Mouse (Mus musculus) cerebellum, adult 8-10 months (tissue): Measurements from ENCODE around the gene Rsbn1l.

Experiments
- DNase-seq: peaks from one replicate; pipeline ENCODE4 v3.0.0; 2022

Gene Rsbn1l

DNA sequence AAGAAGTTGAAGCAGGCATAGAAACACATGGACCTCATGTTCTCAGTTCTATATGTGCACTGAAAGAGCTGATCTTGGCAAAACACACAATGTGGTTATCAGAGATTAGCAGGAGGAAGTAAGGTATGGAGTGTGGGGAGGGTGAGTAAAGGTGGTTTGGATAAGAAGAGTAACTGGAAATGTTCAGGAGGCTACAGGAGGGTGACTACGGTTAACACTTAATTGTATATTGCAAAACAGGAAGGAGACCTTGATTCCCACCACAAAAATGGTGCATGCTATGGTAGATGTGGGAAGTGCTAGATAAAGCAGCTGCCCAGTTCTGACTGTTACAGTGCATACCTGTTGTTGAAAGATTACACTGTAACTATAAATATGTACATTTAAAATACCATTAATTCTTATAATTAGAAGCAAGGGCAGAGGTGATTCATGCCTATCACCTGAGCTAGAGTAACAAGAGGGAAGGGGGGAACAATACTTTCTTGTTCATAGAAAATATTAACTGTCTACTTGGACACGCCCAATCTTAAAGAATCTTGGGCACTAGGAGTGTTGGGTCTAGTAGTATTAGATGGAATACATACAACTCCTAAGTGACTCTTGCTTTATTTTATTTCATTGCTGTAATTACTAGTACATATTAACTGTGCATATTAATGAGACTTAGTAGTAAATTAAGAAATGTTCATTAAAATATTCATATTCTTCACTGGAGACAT lies 58.6 kb downstream of the Rsbn1l start:
- no peak for DNase-seq

DNA sequence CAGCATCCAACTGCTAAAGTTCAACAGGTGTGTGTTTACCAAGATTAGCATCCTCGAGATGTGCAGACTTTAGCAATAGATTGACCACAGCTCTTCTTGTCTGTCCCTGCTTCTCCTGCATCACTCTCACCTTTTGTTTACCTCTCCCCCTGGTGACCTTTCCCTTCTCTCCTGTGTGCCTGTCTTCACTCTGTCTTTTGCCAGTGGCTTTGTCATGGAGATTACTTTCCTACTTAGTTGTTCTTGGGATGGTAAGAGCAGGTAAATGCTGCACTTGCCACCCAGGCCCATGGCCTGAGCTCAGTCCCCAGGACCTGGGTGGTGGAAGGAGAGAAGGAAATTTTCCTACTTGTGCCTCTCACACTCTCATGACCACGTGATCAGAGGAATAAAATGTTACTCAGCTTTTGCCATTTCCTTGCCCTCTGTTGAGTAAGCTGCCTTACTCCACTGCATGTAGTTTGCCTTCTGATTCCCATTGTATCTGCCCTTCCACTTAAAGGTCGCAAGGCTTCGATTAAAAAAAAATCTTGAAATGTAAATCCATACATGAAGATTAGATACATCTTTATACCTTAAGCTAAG lies 72.1 kb downstream of the Rsbn1l start:
- no peak for DNase-seq

- DNase-seq = peak; percentile 98
These were observed 74.0 kb downstream of the Rsbn1l start, which contains the start of the genes Phtf2 and Tmem60 for GRCm38 (mm10) chr5:20881915-20882800. TSS of gene Phtf2 (minus strand) at chr5:20882124. TSS of gene Tmem60 (plus strand) at chr5:20882191.

- peak; percentile 62 for DNase-seq
These were observed 75.1 kb downstream of the Rsbn1l start for GRCm38 (mm10) chr5:20880797-20881775.

GRCm38 (mm10) chr5:20880386-20880785 lies 75.8 kb downstream of the Rsbn1l start:
- DNase-seq = no peak

DNA sequence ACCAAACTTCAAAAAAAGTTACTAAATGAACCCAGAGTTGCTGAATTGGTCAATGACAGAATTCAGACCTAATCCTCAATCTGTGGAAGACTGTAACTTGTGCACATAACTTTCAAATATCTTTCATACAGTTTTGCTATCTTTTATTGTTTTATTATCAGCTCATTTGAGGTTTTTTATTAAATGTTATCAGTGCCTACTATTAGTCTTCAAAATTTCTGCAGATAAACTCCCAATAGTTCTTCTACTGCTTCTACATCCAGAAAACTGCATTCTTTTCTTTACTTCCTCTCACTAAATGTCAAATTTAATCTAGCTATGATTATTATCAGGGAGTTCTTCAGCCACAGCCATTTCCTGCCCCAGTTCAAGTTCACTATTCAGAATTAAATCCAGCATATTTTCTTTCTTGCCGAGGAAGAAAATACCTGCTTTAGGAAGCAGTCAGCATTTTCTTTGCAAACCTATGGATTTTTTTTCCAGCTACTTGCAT lies 79.2 kb downstream of the Rsbn1l start:
- no peak for DNase-seq

GRCm38 (mm10) chr5:20873146-20873545 lies 83.1 kb downstream of the Rsbn1l start:
- no peak for DNase-seq

DNA sequence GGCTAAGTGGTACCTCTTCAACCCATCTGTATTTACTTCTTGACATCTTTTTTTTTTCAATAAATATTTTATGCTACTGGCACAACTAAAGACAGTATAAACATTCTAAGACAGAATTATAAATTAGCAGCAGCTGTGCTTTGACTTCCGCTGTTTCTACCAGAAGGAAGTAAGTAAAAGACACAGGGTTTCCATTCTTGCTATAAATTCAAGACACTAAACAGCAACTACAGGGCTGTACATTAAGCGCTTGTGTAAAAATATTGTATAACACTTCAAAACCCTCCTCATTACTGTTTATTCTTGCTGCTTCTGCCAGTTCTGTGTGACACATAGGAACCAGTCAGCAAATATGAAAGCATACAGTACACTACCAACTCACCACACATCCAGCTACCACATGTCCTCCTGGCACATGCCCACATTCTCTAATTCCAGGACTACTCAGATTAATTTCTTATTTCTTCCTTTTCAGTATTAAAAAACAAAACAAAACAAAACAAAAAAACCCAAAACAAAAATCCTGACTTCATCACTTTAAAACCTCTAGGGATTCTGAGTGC lies 90.9 kb downstream of the Rsbn1l start:
- DNase-seq = no peak

DNA sequence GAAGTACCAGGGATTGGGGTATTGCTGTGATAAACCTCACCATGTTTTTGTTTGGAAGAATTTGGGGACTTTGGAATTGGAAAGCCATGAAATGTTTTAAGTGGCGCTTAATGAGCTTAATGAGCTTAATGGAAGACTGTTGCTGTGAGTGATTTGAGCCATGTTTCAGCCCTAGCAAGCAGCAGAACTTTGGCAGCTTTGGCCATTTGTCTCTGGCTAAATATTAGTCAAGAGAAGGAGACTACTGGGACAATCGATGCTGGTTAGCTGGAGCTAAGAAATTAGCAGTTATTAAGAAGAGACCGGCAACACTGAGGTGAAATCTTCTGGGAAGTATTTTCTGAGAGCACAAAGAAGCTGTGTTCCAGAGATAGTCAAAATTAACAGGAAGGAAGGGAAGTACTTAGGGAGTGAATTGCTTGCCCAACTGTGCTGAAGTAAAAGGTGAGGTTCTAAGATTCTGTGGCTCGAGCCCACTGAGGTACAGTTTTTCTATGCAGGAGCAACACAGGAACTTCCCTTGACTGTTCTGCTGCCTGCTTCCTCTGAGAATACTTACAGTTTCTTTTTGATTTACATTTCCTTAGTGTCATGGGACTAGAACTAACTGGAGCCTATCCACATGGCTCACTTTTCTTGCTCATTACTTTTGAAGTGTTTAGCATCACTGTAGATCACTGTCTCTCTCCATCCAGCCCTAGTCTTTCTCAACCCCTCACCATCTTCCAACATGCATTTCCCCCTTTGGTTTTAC lies 91.8 kb downstream of the Rsbn1l start:
- DNase-seq = no peak

DNA sequence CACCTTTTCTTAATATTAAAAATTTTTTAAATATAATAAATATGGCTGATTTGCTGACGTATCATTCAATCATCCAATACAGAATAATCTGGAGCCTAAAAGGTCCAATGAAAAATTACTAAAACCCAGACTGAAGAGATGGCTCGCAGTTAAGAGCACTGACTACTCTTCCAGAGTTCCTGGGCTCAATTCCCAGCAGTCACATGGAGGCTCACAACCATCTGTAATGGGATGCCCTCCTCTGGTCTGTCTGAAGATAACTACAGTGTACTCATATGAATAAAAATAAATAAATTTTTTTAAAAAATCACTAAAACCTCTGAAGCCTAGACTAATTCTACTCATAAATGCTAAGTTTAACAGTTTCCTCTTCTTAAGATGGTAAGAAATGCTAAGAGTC lies 94.3 kb downstream of the Rsbn1l start:
- DNase-seq = no peak

DNA sequence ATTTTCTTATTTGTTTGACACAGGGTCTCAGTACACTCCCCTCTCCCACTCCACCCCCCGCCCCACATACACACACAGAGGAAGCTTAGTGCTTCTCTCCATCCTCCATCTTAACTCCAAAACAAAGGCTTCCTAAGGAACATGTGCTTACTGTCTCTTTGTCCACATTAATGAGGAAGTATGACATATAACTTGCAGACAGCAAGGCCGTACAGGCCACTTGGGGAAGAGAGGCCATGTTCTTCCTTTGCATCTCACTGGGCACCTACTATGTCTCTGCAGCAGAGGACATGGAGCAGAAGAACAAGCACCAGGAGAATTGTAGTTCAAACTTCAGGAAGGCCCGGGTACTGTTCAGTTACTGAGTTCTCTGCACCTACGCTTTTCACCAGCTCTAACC lies 95.6 kb downstream of the Rsbn1l start:
- DNase-seq = no peak

DNA sequence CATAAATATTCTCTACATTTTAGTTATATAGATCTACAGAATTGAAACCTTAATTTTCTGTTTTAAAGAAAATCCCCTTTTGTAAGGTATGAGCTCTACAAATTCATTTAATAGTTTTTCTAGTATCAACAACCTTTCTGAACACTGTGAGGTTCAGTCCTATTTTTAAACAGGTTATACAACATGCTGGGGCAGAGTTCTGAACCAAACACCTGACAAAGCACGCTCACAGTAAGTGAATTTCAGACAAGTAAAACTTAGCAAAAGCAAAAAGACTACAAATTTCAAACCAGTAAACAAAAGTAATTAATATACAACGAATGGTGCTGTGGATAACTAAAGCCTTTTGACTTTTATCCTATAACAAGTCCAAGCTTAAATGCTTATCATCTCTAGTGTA lies 97.8 kb downstream of the Rsbn1l start:
- DNase-seq = no peak

- no peak for DNase-seq
These were observed 101.1 kb downstream of the Rsbn1l start for GRCm38 (mm10) chr5:20855066-20855465.

DNA sequence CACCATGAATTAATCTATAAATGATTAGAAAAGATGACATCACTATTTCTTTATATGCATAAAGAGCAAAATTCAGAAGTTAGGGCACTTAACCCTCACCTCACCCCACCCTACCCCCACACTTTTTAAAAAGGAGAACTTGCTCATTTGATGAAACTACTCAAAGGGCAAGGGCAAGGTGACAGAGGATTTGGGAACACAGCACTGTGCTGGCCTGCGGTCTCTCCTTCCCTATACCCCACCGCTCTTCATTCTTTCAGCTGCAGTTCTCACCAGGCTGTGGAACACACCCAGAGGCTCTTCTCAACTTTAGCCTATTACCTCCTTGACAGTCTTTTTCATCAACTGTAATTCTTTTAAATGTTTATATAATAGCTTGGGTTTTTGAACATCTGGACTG lies 109.2 kb downstream of the Rsbn1l start:
- no peak for DNase-seq

GRCm38 (mm10) chr5:20843816-20844215 lies 112.4 kb downstream of the Rsbn1l start:
- no peak for DNase-seq

DNA sequence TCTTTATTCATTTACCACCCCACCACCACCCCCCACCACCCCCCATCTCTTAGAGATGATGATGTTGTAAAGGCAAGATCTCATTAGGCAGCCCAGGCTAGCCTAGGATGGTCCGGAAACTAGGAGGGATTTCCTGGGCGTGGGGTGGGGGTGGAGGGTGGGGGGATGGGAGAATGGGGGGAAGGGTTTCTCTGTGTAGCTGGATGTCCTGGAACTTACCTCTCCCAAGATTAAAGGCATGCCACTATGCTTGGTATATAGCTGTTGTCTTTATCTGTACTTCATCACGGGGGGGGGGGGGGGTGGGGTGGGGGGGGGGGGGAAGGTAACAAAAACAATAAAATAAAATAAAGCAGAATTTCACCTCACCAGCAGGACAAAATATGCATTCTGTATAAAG lies 112.8 kb downstream of the Rsbn1l start:
- DNase-seq = no peak
